Mouse (Mus musculus) heart, adult 2 months (tissue): ENCODE measurements around the gene Emc10.

Experiments
- CTCF ChIP-seq: fragments of 200-600 bp; IDR thresholded peaks from 2 replicates; pipeline ENCODE4 v1.8.1; 2022; ENCODE audit warnings: antibody characterized with exemption, mild to moderate bottlenecking, moderate library complexity
- POLR2A ChIP-seq: fragments of 200-500 bp; IDR thresholded peaks from 2 replicates; pipeline ENCODE4 v1.6.1; 2011; ENCODE audit warnings: mild to moderate bottlenecking, low read depth, low read length, control low read depth; ENCODE audit not compliant: insufficient read depth

DNA sequence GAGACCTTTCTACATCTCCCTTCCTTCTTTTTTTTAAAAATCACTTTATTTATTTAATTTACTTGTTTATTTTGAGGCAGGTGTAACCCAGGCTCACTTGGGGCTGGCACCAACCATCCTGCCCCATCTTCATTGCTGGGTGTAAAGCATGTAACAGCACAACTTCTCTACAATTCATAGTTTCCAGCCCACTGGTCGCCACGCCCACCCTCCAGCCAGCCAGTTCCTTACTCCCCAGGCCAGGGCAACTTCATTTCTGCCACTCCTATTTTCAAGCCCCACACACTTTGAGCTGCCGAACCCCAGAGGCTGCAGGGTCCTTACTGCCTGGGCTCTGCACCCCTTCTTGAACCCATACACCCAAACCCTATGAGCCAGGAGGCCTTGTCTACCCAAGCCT, 24.7 kb upstream of the Emc10 start:
- TF ChIP-seq CTCF = no peak
- TF ChIP-seq POLR2A = no peak
